Mouse (Mus musculus): ENCODE data around the gene Nap1l2.
"Not testable (repeated sequence)": the region's sequence is repeated elsewhere in the genome, so short reads cannot be mapped to it uniquely, and the experiment has no call there.

The Nap1l2 gene

GRCm38 (mm10) chrX:103186431-103186786 lies at the start of gene Nap1l2:
Gene Nap1l2, minus strand, starts transcription at chrX:103186640.
- DNase-seq (ENCODE audit: low spot score in 2 of 2): no peak

DNA sequence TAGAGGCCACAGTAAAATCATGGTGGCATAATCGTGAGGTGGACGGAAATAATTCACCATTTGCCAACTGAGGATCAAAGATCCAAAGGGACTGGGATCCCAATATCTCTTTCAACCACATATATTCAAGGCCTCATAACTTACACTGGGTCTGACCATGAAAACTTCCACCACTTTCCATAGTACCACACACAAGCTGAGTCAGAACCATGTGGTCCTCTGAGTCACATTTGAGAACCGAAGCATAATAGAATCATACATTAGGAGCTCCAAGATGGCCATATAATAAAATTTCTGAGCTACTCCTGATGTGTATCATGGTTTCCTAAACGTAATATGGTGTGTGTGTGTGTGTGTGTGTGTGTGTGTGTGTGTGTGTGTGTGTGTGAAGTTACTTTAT lies 28.8 kb upstream of the Nap1l2 start:
- DNase-seq (ENCODE audit: low spot score in 2 of 2): no peak

- no peak for DNase-seq (ENCODE audit: low spot score in 2 of 2)
Observed at GRCm38 (mm10) chrX:103186829-103187228, 389 bp upstream of the Nap1l2 start.

- no peak for DNase-seq (ENCODE audit: low spot score in 2 of 2)
Observed at GRCm38 (mm10) chrX:103185781-103186430, 534 bp downstream of the Nap1l2 start.

DNA sequence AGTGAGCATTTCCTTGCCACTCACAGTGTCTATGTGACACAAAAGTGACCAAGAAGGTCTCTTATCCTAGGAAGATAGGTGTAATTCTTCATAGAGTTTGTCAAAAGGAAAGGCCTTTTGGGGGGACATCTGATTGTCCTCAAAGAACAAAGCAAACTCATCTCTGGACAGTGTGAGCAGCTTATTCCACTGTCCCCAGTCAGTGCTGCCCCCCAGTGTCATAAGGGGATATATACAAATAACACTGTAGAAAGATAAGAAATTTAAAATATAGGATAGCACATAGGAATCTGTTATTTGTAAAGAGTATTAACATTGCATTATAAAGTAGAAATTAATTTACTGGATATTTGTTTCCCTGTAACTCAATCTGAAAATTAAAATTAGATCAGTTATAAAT lies 2.9 kb downstream of the Nap1l2 start:
- DNase-seq (ENCODE audit: low spot score in 2 of 2): no peak

DNA sequence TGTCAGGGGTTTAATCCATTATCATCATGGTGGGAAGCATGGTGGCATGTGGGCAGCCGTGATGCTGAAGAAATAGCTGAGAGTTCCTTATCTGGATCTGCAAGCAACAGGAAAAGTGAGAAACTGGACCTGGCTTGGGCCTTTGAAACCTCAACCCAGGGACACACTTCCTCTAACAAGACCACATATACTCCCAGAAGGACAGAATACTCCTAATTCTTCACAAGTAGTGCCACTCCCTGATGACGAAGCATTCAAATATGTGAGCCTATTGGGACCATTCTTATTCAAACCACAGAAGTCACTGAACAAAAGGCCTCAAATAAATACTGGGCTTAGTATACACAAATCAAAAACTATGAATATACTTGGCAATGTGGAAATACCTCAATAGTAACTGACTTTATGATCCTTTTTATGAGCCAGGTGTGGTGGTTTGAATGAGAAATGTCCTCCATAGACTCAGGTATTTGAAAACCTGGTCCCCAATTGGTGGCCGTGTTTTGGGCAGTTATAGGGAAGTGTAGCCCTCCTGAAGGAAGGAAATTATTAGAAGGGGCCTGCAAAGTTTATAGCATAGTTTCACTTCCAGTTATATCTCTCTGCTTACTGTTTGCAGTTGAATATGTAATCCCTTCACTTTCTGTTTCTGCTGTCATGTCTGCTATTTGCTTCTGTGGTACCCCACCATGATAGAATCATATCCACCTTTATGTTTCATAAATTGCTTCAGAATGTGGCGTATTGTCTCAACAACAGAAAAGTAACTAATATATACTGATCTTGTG lies 6.5 kb downstream of the Nap1l2 start:
- DNase-seq (ENCODE audit: low spot score in 2 of 2): no peak

- not testable (repeated sequence) for DNase-seq (ENCODE audit: low spot score in 2 of 2)
Observed at GRCm38 (mm10) chrX:103164948-103165605, 21.4 kb downstream of the Nap1l2 start.

DNA sequence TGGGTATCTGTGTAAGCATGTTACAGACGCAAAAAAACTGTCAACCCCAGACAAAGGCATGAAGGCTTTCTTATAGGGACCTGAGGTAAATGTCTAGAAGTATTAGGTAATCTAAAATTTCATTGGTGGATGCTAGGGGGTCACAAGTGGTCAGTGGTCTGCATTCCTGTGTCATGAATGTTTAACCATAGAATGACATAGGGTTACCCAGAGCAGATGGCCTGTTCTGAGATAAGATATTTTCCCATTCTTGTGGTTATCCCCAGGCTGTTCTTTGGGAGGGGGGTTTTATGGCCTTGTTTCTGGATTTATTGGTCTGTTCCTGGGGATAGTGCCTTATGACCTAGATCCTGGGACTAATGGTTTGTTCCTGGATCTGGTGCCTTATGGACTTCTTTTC lies 30.3 kb downstream of the Nap1l2 start:
- no peak for DNase-seq (ENCODE audit: low spot score in 2 of 2)

DNA sequence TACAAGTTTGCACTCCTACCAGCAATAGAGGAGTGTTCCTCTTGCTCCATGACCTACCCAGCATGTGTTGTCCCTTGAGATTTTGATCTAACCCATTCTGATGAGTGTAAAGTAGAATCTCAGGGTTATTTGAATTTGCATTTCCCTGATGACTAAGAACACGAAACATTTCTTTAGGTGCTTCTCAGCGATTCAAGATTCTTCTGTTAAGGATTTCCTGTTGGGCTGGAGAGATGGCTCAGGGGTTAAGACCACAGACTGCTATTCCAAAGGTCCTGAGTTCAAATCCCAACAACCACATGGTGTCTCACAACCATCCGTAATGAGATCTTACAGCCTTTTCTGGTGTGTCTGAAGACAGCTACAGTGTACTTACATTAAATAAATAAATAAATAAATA lies 47.9 kb downstream of the Nap1l2 start:
- DNase-seq (ENCODE audit: low spot score in 2 of 2): no peak

Measured in natural killer cell, adult 2 months (primary cell).